Mouse (Mus musculus) kidney, embryonic 15.5 days (tissue): ENCODE data around the gene Prss27. TPM values are rescaled to one million over a fixed set of nuclear protein-coding genes. Genes with fewer than 3 reads are reported as not detected.

Experiments
- ATAC-seq: fragments of 200-750 bp; cut with Nextera tagmentation; replicated peaks from 2 replicates; pipeline ENCODE4 v1.8.0; 2017; ENCODE audit warnings: moderate TSS enrichment; ENCODE audit not compliant: low FRiP score
- H3K27ac ChIP-seq: fragments of 300-500 bp; sonication (generic); 2 replicates; pipeline ENCODE4 v1.5.1; 2015; ENCODE audit warnings: mild to moderate bottlenecking, inconsistent platforms
- H3K27me3 ChIP-seq: fragments of 300-500 bp; sonication (generic); 2 replicates; pipeline ENCODE4 v1.6.1; 2015; ENCODE audit warnings: inconsistent platforms
- H3K36me3 ChIP-seq: fragments of 300-500 bp; sonication (generic); 2 replicates; pipeline ENCODE4 v1.6.1; 2015; ENCODE audit warnings: inconsistent platforms
- H3K4me1 ChIP-seq: fragments of 300-500 bp; sonication (generic); 2 replicates; pipeline ENCODE4 v1.6.1; 2015; ENCODE audit warnings: inconsistent platforms
- H3K4me2 ChIP-seq: fragments of 300-500 bp; sonication (generic); 2 replicates; pipeline ENCODE4 v1.6.1; 2015; ENCODE audit warnings: moderate library complexity, mild to moderate bottlenecking, inconsistent platforms
- H3K4me3 ChIP-seq: fragments of 300-500 bp; sonication (generic); replicated peaks from 2 replicates; pipeline ENCODE4 v1.5.1; 2015; ENCODE audit warnings: mild to moderate bottlenecking, inconsistent platforms
- H3K9ac ChIP-seq: fragments of 300-500 bp; sonication (generic); 2 replicates; pipeline ENCODE4 v1.6.1; 2015; ENCODE audit warnings: mild to moderate bottlenecking, inconsistent platforms
- H3K9me3 ChIP-seq: fragments of 300-500 bp; sonication (generic); replicated peaks from 2 replicates; pipeline ENCODE4 v1.6.1; 2016; ENCODE audit warnings: inconsistent platforms
- WGBS: fragments of 180-500 bp; shearing (Covaris S2); methylation state at CpG from one replicate; pipeline ENCODE4 v1.1.7; 2015; ENCODE audit warnings: mixed read lengths; 5-methylcytosine and 5-hydroxymethylcytosine counted together
- polyA plus RNA-seq: library from polyadenylated mRNA; unstranded; fragments of >200 nt; fragmentation: Nextera tagmentation; extraction: Ambion mirVana; gene quantifications from 2 replicates; pipeline ENCODE4 v1.2.1, GENCODE M21; 2015

The Prss27 gene
- polyA plus RNA-seq, result 0.26 and 0.29 TPM in 2 replicates

GRCm38 (mm10) chr17:24037844-24038243 lies at the start of gene Prss27:
TSS of gene Prss27 (plus strand) at chr17:24038144.
- H3K4me2 ChIP-seq, result no peak within 1 kb of the TSS
- H3K27me3 ChIP-seq, result no peaks in the 10 kb centered on the region
- H3K9ac ChIP-seq, result no peak within 1 kb of the TSS
- no peaks in the 10 kb centered on the region for H3K36me3 ChIP-seq
- 73% methylated on average over 4 of the region's 4 CpGs for WGBS
- no peaks in the 10 kb centered on the region for H3K4me1 ChIP-seq
- no peak within 1 kb of the TSS for H3K27ac ChIP-seq
- no peak within 1 kb of the TSS for H3K4me3 ChIP-seq
- ATAC-seq, result no peak
- H3K9me3 ChIP-seq, result no peaks in the 10 kb centered on the region

DNA sequence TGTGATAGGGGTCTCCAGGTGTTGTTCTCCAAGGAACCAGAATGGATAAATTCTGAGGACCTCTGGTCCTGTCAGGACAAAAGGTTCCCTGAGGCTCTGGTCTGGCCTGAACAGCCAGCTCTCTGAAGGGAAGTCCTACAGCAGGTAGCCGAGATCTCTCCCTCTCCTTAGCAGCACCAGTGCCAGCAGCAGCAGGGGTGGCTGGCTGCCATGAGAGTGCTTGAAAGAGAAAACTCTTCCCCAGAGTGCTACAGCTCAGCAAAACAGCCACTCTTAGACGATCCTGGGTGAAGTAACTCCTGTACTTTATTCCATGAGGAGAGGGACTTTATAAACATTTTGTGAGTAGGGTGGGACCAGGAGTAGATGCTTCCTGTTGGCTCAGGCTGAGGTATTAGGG lies 48.1 kb upstream of the Prss27 start:
- no peaks in the 10 kb centered on the region for H3K36me3 ChIP-seq
- peaks cover 15% of the 10 kb centered on the region for H3K4me1 ChIP-seq
- H3K9ac ChIP-seq, result no peak overlapping the region
- no peaks in the 10 kb centered on the region for H3K9me3 ChIP-seq
- H3K4me3 ChIP-seq, result no peak overlapping the region
- H3K27ac ChIP-seq, result no peak overlapping the region
- H3K27me3 ChIP-seq, result 0 out of 2 replicates have a peak, but pooled peaks cover 6% of the 10 kb centered on the region
- H3K4me2 ChIP-seq, result no peak overlapping the region
- WGBS, result 38% methylated on average over 2 of the region's 2 CpGs
- no peak for ATAC-seq

GRCm38 (mm10) chr17:23992789-23993553 lies 45.0 kb upstream of the Prss27 start:
- H3K9me3 ChIP-seq, result no peaks in the 10 kb centered on the region
- peak overlapping the region; percentile 63 for H3K27ac ChIP-seq
- 0 out of 2 replicates have a peak overlapping the region, but pooled peaks have one; percentile 1 for H3K9ac ChIP-seq
- H3K4me2 ChIP-seq, result peak overlapping the region; percentile 59
- no peaks in the 10 kb centered on the region for H3K36me3 ChIP-seq
- peak overlapping the region; percentile 24 for H3K4me3 ChIP-seq
- H3K27me3 ChIP-seq, result 0 out of 2 replicates have a peak, but pooled peaks cover 3% of the 10 kb centered on the region
- WGBS, result 41% methylated on average over 9 of the region's 9 CpGs
- peaks cover 15% of the 10 kb centered on the region for H3K4me1 ChIP-seq
- peak; percentile 73 for ATAC-seq

GRCm38 (mm10) chr17:23993559-23994428 lies 44.1 kb upstream of the Prss27 start:
- Histone ChIP-seq H3K9me3 (no peaks in the 10 kb centered on the region), H3K36me3 (no peaks in the 10 kb centered on the region), H3K4me2 (peak overlapping the region; percentile 59), H3K27ac (peak overlapping the region; percentile 63; the same call in 1 of the 2 replicates), H3K4me3 (peak overlapping the region; percentile 24), H3K9ac (0 out of 2 replicates have a peak overlapping the region, but pooled peaks have one; percentile 31), H3K27me3 (no peaks in the 10 kb centered on the region), H3K4me1 (peaks cover 15% of the 10 kb centered on the region)
- ATAC-seq, result peak; percentile 68
- 10% methylated on average over 31 of the region's 31 CpGs for WGBS

DNA sequence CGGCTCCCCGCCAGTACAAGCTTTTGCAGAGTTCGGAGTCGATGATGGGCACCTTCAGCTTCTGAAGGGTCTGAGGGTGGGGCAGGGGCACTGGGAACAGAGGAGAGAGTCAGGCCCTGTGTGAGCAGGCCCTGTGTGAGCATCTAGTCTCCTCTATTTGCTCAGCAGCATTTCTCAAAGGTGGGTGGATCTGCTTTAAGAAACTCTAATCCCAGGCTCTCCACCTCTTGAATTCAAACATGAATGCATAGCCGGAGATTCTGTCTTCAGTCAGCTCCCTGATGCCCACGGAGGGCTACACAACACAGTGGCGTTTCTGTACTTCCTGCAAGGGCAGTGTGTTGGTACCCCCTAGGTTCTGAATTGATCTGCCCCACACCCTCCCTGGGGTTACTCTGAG lies 43.3 kb upstream of the Prss27 start:
- no peaks in the 10 kb centered on the region for H3K27me3 ChIP-seq
- H3K4me1 ChIP-seq, result peaks cover 15% of the 10 kb centered on the region
- no peak overlapping the region for H3K27ac ChIP-seq
- H3K36me3 ChIP-seq, result no peaks in the 10 kb centered on the region
- WGBS, result 83% methylated on average over 7 of the region's 7 CpGs
- no peaks in the 10 kb centered on the region for H3K9me3 ChIP-seq
- no peak overlapping the region for H3K4me2 ChIP-seq
- no peak overlapping the region for H3K4me3 ChIP-seq
- no peak overlapping the region for H3K9ac ChIP-seq
- no peak for ATAC-seq

GRCm38 (mm10) chr17:23995421-23995820 lies 42.5 kb upstream of the Prss27 start:
- peaks cover 15% of the 10 kb centered on the region for H3K4me1 ChIP-seq
- no peak overlapping the region for H3K9ac ChIP-seq
- no peaks in the 10 kb centered on the region for H3K27me3 ChIP-seq
- no peak overlapping the region for H3K4me2 ChIP-seq
- WGBS, result 35% methylated on average over 1 of the region's 1 CpGs
- no peaks in the 10 kb centered on the region for H3K9me3 ChIP-seq
- H3K36me3 ChIP-seq, result no peaks in the 10 kb centered on the region
- H3K27ac ChIP-seq, result no peak overlapping the region
- H3K4me3 ChIP-seq, result no peak overlapping the region
- ATAC-seq, result no peak

- Histone ChIP-seq H3K36me3 (no peaks in the 10 kb centered on the region), H3K9me3 (no peaks in the 10 kb centered on the region), H3K9ac (no peak within 1 kb of the TSS), H3K4me3 (no peak within 1 kb of the TSS), H3K4me2 (no peak within 1 kb of the TSS), H3K27me3 (no peaks in the 10 kb centered on the region), H3K27ac (no peak within 1 kb of the TSS), H3K4me1 (peaks cover 10% of the 10 kb centered on the region)
- no peak for ATAC-seq
- 42% methylated on average over 2 of the region's 2 CpGs for WGBS
Measured at GRCm38 (mm10) chr17:23997901-23998300, 40.0 kb upstream of the Prss27 start, which contains the start of gene Prss22. TSS of gene Prss22 (minus strand) at chr17:23998100.

DNA sequence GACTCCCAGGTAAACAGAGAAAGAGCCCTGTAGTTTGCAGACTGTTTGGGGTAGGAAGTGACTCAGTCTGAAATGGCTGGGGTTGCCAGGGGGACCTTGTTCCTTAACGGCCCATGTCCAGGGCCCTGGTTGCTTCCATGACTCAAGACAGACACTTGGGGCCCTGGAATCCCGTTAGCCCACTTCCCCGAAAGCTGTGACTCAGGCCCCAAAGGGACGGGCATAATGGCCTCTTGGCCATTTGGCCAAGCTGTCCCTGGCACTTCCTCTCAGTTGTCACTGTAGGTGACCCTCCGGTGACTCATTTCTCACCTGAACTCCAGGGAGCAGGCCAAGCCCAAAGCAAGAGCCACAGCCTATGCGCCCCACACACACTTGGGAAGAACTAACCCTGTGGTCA lies 39.6 kb upstream of the Prss27 start:
- Histone ChIP-seq H3K27me3 (no peaks in the 10 kb centered on the region), H3K4me1 (peaks cover 5% of the 10 kb centered on the region; the same call in 1 of the 2 replicates), H3K4me2 (no peak overlapping the region), H3K27ac (no peak overlapping the region), H3K9ac (no peak overlapping the region), H3K4me3 (no peak overlapping the region), H3K9me3 (no peaks in the 10 kb centered on the region), H3K36me3 (no peaks in the 10 kb centered on the region)
- 37% methylated on average over 6 of the region's 6 CpGs for WGBS
- ATAC-seq, result no peak

- Histone ChIP-seq H3K4me1 (no peaks in the 10 kb centered on the region), H3K9me3 (no peaks in the 10 kb centered on the region), H3K27me3 (no peaks in the 10 kb centered on the region), H3K27ac (no peak overlapping the region), H3K36me3 (no peaks in the 10 kb centered on the region), H3K4me2 (no peak overlapping the region), H3K9ac (no peak overlapping the region), H3K4me3 (no peak overlapping the region)
- 42% methylated on average over 5 of the region's 5 CpGs for WGBS
- ATAC-seq, result no peak
Measured at GRCm38 (mm10) chr17:24000404-24000803, 37.5 kb upstream of the Prss27 start.

DNA sequence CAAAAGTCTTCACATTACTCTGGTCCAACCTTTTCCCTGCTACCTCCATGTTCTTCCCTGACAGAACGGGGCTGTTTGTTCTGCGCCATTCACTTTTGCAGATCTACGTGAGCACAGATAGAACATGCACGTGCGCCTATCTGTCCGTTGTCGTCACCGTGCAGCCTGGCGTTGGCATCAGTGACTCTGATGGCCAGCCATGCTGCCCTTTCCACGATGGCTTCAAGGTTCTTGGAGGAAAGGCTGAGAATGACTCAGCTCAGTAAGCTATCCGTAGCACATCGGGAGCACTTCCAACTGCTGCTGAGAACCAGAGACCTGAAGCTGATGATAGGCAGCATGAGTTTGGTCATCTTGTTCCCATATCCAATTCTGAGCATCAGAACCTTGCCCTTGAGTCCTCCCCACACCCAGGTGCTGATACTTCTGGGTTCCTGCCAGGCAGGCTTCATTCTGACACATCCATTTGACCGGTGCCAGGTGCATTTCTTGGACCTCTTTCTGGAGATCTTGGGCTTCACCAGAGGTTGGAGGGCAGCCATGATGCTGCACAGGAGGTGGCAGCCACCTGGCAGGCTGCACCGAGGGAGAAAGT lies 33.8 kb upstream of the Prss27 start:
- 92% methylated on average over 14 of the region's 14 CpGs for WGBS
- Histone ChIP-seq H3K27ac (no peak overlapping the region), H3K9me3 (no peaks in the 10 kb centered on the region), H3K4me2 (no peak overlapping the region), H3K9ac (no peak overlapping the region), H3K4me1 (no peaks in the 10 kb centered on the region), H3K36me3 (no peaks in the 10 kb centered on the region), H3K4me3 (no peak overlapping the region), H3K27me3 (no peaks in the 10 kb centered on the region; the same call in 1 of the 2 replicates)
- no peak for ATAC-seq

DNA sequence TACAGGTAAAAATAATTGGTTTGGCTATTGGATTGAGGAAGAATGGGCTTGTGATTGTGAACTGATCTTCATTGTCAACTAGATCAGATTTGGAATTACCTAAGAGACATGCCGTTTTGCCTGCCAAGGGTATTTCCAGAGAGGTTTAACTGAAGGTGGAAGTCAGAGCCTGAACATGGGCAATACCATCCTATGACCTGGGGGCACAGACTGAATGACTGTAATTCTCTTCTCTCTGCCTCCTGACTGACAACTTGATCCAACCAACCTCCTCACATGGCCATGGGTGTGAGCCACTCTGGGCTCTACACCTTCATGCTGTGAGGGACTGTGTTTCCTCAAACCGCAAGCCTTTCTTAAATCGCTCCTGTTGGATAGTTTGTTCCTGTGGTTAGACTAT lies 32.9 kb upstream of the Prss27 start:
- H3K9ac ChIP-seq, result no peak overlapping the region
- H3K4me2 ChIP-seq, result no peak overlapping the region
- no peaks in the 10 kb centered on the region for H3K9me3 ChIP-seq
- no peak overlapping the region for H3K4me3 ChIP-seq
- H3K27me3 ChIP-seq, result no peaks in the 10 kb centered on the region; the same call in 1 of the 2 replicates
- ATAC-seq, result no peak
- no peaks in the 10 kb centered on the region for H3K4me1 ChIP-seq
- no peak overlapping the region for H3K27ac ChIP-seq
- 94% methylated on average over 3 of the region's 3 CpGs for WGBS
- H3K36me3 ChIP-seq, result no peaks in the 10 kb centered on the region
